Mouse (Mus musculus) cerebellum, adult 2 months (tissue): Measurements from ENCODE around the gene Cks1b.

Experiments
- CTCF ChIP-seq: fragments of 200-500 bp; IDR thresholded peaks from 2 replicates; pipeline ENCODE4 v1.5.1; 2011; ENCODE audit warnings: low read depth, mild to moderate bottlenecking, control low read depth, low read length, moderate library complexity, borderline replicate concordance; ENCODE audit not compliant: insufficient read depth
- POLR2A ChIP-seq: fragments of 200-500 bp; IDR thresholded peaks from 2 replicates; pipeline ENCODE4 v1.6.1; 2011; ENCODE audit warnings: low read length, control low read depth, borderline replicate concordance; ENCODE audit not compliant: insufficient read depth

- TF ChIP-seq CTCF (no peak), POLR2A (no peak)
Measured at GRCm38 (mm10) chr3:89365486-89366414, 52.4 kb downstream of the Cks1b start.
